Mouse (Mus musculus) kidney, adult 2 months (tissue): ENCODE measurements around the gene Cdk6. TPM values are rescaled to one million over a fixed set of nuclear protein-coding genes. Genes with fewer than 3 reads are reported as not detected.
A peak's percentile ranks its signal among the peaks of the same experiment; 100 is the strongest.

Experiments
- DNase-seq: peaks from one replicate; pipeline ENCODE4 v3.0.0; 2021
- H3K27ac ChIP-seq: fragments of 200-500 bp; 2 replicates; pipeline ENCODE4 v1.5.1; 2012; ENCODE audit warnings: low read depth, low read length, control low read depth, inconsistent platforms; ENCODE audit not compliant: insufficient read depth
- H3K27me3 ChIP-seq: fragments of 200-500 bp; replicated peaks from 2 replicates; pipeline ENCODE4 v1.6.1; 2012; ENCODE audit warnings: mild to moderate bottlenecking, moderate library complexity, low read length, inconsistent platforms; ENCODE audit not compliant: control insufficient read depth, insufficient read depth
- H3K36me3 ChIP-seq: fragments of 200-500 bp; 2 replicates; pipeline ENCODE4 v1.6.1; 2012; ENCODE audit warnings: mild to moderate bottlenecking, moderate library complexity, low read length, inconsistent platforms; ENCODE audit not compliant: control insufficient read depth, insufficient read depth
- H3K4me1 ChIP-seq: fragments of 200-500 bp; 2 replicates; pipeline ENCODE4 v1.6.1; 2011; ENCODE audit warnings: low read length; ENCODE audit not compliant: control insufficient read depth, insufficient read depth
- H3K4me3 ChIP-seq: fragments of 200-500 bp; 2 replicates; pipeline ENCODE4 v1.5.1; 2011; ENCODE audit warnings: mild to moderate bottlenecking, low read depth, low read length, control low read depth; ENCODE audit not compliant: insufficient read depth
- CTCF ChIP-seq: fragments of 200-500 bp; conservative IDR thresholded peaks from 2 replicates; pipeline ENCODE4 v1.5.1; 2011; ENCODE audit warnings: low read depth, mild to moderate bottlenecking, control low read depth, low read length, moderate library complexity, mixed read lengths; ENCODE audit not compliant: insufficient read depth, insufficient read length
- POLR2A ChIP-seq: fragments of 200-500 bp; IDR thresholded peaks from one replicate; pipeline ENCODE4 v1.6.1; 2011; ENCODE audit warnings: low read depth, low read length, control low read depth
- WGBS: fragments of 180-500 bp; shearing (Covaris S2); methylation state at CpG from one replicate; pipeline ENCODE4 v1.1.7; 2018; 5-methylcytosine and 5-hydroxymethylcytosine counted together
- polyA plus RNA-seq: library from polyadenylated mRNA; depleted of rRNA; stranded (reverse); fragments of >200 nt; gene quantifications from 2 replicates; pipeline ENCODE4 v1.2.3, GENCODE M21; 2012

The Cdk6 gene
- polyA plus RNA-seq, 1 experiment = 6.0 TPM

- Histone ChIP-seq H3K36me3 (no peaks in the 10 kb centered on the region), H3K4me1 (peaks cover 12% of the 10 kb centered on the region; the same call in 1 of the 2 replicates), H3K4me3 (no peak overlapping the region), H3K27me3 (no peaks in the 10 kb centered on the region), H3K27ac (peak overlapping the region; percentile 81)
- 44% methylated on average over 11 of the region's 11 CpGs for WGBS
- peak; percentile 84 for DNase-seq
- no peak for TF ChIP-seq CTCF
- TF ChIP-seq POLR2A = no peak
Observed at GRCm38 (mm10) chr5:3502610-3503350, 161.5 kb downstream of the Cdk6 start.

DNA sequence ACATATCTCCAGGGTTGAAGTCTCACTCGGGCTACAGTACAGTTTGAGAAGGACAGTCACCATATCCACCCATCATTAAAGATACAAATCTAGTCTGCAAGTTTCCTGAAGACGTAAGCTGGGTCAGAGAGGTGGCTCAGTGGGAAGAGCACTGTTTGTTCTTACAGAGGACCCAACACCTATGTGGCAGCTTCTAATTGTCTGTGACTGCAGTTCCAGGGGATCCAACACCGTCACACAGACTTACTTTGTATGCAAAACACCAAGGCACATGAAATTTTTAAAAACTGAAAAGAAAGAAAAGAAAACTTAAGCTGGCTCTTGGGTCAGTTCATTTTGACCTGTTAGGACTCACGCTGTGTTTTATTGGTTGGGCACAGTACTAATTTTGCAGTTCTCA, 162.1 kb downstream of the Cdk6 start:
- no peaks in the 10 kb centered on the region for H3K36me3 ChIP-seq
- TF ChIP-seq CTCF (no peak), POLR2A (no peak)
- WGBS = 74% methylated on average over 4 of the region's 4 CpGs
- no peaks in the 10 kb centered on the region for H3K27me3 ChIP-seq
- H3K4me3 ChIP-seq = no peak overlapping the region
- peaks cover 12% of the 10 kb centered on the region; the same call in 1 of the 2 replicates for H3K4me1 ChIP-seq
- no peak for DNase-seq
- peak overlapping the region; percentile 4 for H3K27ac ChIP-seq

DNA sequence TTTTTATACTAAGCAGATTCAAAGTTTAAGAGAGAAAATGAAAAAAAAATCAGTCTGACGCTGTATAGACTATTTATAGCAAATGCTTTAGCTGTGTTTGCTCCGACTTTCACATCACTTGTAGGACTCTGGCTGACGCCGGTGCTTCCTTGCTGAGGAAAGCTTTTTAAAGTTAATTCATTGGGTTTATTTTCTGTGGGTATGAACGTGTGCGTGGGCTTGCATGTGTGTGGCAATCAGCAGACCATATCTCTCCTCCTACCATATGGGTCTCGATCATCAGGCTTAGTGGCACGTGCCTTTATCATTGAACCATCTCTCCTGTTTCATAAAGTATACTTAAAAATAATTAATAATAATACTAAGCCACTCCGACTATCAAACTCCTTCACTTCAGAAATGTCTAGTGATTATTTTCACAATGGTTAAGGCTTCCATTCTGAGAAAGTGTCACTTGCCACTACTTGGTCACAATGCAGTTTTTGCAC, 162.6 kb downstream of the Cdk6 start:
- Histone ChIP-seq H3K4me3 (no peak overlapping the region), H3K36me3 (no peaks in the 10 kb centered on the region), H3K27me3 (no peaks in the 10 kb centered on the region), H3K27ac (no peak overlapping the region), H3K4me1 (peaks cover 12% of the 10 kb centered on the region; the same call in 1 of the 2 replicates)
- 73% methylated on average over 9 of the region's 9 CpGs for WGBS
- no peak for TF ChIP-seq POLR2A
- no peak for TF ChIP-seq CTCF
- no peak for DNase-seq

- 75% methylated on average over 4 of the region's 4 CpGs for WGBS
- TF ChIP-seq CTCF (no peak), POLR2A (no peak)
- no peak for DNase-seq
- Histone ChIP-seq H3K4me1 (peaks cover 12% of the 10 kb centered on the region; the same call in 1 of the 2 replicates), H3K36me3 (no peaks in the 10 kb centered on the region), H3K4me3 (no peak overlapping the region), H3K27me3 (no peaks in the 10 kb centered on the region), H3K27ac (no peak overlapping the region)
Observed at GRCm38 (mm10) chr5:3504453-3504852, 163.2 kb downstream of the Cdk6 start.

DNA sequence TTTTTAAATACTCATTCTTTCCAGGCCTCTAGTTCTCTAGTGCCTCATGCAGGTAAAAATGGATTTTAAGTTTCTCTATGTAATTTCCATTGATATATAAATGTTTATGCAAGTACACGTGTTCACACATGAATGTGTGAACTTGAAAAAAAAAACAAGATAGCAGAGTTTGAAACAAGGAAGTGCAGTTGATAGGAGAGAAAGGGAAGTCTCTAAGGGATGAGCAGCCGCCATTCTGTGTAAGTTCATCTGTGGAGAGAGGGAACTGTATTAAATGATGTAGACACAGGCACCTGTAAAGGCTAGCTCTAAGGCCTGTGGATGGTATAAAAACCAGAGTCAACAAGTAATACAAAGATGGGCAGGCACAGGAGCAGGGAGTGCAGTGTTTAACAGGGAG, 164.3 kb downstream of the Cdk6 start:
- WGBS = 78% methylated on average over 2 of the region's 2 CpGs

DNA sequence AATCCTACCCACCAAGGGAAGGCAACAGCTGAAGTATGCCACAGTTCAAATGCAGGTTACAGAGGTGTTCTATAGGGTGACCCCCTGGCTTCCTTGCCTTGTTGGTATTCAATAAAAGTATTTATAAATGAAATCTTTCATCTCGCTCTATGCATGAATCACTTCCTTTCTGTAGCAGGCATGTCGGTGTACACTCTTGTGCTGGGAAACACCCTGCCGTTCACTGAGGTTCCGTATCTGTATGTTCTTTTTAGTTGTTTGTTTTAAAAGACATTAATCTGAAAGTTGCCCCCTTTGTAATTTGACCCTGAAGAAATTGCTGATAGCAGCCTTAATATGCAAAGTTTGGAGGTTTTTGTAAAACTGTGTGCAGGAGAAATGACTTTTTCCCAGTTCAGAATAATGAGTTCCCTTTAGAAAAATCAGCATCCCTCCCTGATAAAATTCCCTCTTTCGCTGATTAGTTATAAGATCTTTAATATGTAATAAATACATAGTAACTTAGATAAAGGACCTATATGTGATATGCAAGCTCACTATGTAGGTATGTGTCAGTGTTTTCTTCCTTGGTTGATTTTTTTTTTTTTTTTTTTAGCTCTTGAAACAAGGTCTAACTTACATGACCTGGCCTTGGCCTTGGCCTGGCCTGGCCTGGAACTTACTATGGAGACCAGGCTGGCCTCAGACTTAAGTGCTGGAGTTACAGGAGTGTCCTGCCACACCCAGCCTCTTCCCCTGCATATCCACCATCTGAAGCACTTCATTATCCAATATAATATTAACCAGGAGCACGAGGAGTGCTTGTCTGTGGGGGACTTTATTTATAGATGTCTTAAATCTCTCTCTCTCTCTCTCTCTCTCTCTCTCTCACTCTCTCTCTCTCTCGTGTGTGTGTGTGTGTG, 167.4 kb downstream of the Cdk6 start:
- 58% methylated on average over 7 of the region's 7 CpGs for WGBS
- H3K4me3 ChIP-seq = no peak overlapping the region
- DNase-seq = no peak
- TF ChIP-seq CTCF (no peak), POLR2A (no peak)
- no peaks in the 10 kb centered on the region; the same call in 1 of the 2 replicates for H3K4me1 ChIP-seq
- no peaks in the 10 kb centered on the region for H3K27me3 ChIP-seq
- H3K36me3 ChIP-seq = no peaks in the 10 kb centered on the region
- H3K27ac ChIP-seq = no peak overlapping the region

More for the DNA sequence above, 164.3 kb downstream of the Cdk6 start:
- Histone ChIP-seq H3K27me3 (no peaks in the 10 kb centered on the region), H3K4me3 (no peak overlapping the region), H3K27ac (no peak overlapping the region), H3K36me3 (no peaks in the 10 kb centered on the region), H3K4me1 (peaks cover 12% of the 10 kb centered on the region; the same call in 1 of the 2 replicates)
- TF ChIP-seq POLR2A (no peak), CTCF (no peak)
- no peak for DNase-seq

- WGBS = 88% methylated on average over 3 of the region's 3 CpGs
- Histone ChIP-seq H3K4me1 (no peaks in the 10 kb centered on the region; the same call in 1 of the 2 replicates), H3K27ac (no peak overlapping the region), H3K36me3 (no peaks in the 10 kb centered on the region), H3K4me3 (no peak overlapping the region), H3K27me3 (no peaks in the 10 kb centered on the region)
- TF ChIP-seq CTCF = no peak
- TF ChIP-seq POLR2A = no peak
- DNase-seq = no peak
Observed at GRCm38 (mm10) chr5:3509503-3509902, 168.2 kb downstream of the Cdk6 start.
